Comparison of ENCODE assay signal across 9 mouse cellular contexts in genomic region chr2:147305262-147305661, GRCm38 (mm10). TPM values are rescaled to one million over a fixed set of nuclear protein-coding genes. Genes with fewer than 3 reads are reported as not detected.
DNase-seq lines count a peak whose midpoint lies in the region; ATAC-seq lines count a peak whose summit lies in the region.
"Had no signal": no experiment of that assay in that cellular context is flagged by ENCODE, and none has a peak within 500 bp of the region (broad histone marks: within the 10 kb centered on the region; RNA-seq: fewer than 3 reads in every experiment).

No protein-coding gene starts in this region.

- H3K4me1 ChIP-seq in hindbrain, embryonic 10.5 days (replicated peaks): no peaks in the 10 kb centered on the region
- no peaks in the 10 kb centered on the region for H3K4me1 ChIP-seq in hindbrain, embryonic 12.5 days

- H3K27ac ChIP-seq in hindbrain, embryonic 10.5 days: no peak overlapping the region
- no peak overlapping the region for H3K27ac ChIP-seq in hindbrain, embryonic 12.5 days

- no peaks in the 10 kb centered on the region for H3K9me3 ChIP-seq in hindbrain, embryonic 10.5 days
- no peaks in the 10 kb centered on the region for H3K9me3 ChIP-seq in hindbrain, embryonic 12.5 days (replicated peaks)

- peaks cover 31% of the 10 kb centered on the region for H3K27me3 ChIP-seq in hindbrain, embryonic 10.5 days (ENCODE audit: insufficient read depth, poor library complexity, severe bottlenecking)
- H3K27me3 ChIP-seq in hindbrain, embryonic 12.5 days: peaks cover 31% of the 10 kb centered on the region

- H3K4me2 ChIP-seq in hindbrain, embryonic 12.5 days (replicated peaks): no peak overlapping the region

- H3K9ac ChIP-seq in hindbrain, embryonic 12.5 days: no peak overlapping the region

- H3K36me3 ChIP-seq in hindbrain, embryonic 10.5 days: no peaks in the 10 kb centered on the region
- no peaks in the 10 kb centered on the region for H3K36me3 ChIP-seq in hindbrain, embryonic 12.5 days

- no peak overlapping the region for H3K4me3 ChIP-seq in hindbrain, embryonic 10.5 days
- H3K4me3 ChIP-seq in hindbrain, embryonic 12.5 days: no peak overlapping the region

- WGBS in hindbrain, embryonic 10.5 days: 26% methylated on average over 5 of the region's 5 CpGs
- WGBS in hindbrain, embryonic 12.5 days: 21% methylated on average over 5 of the region's 5 CpGs

- DNase-seq in hindbrain, embryonic 10.5 days (ENCODE audit: low spot score): peak; percentile 34
- DNase-seq in MEL-GATA-1-ER (ENCODE audit: extremely low read depth, low read depth): peak; percentile 7
- peak; percentile 80 for DNase-seq in embryo, embryonic 10.5 days (ENCODE audit: low spot score)
- DNase-seq in kidney, postnatal 14 days: peak; percentile 58
- DNase-seq in lung, postnatal 10 days: peak; percentile 32
- DNase-seq in thymus, adult 18-20 months: no peak

- no peak for ATAC-seq in hindbrain, embryonic 12.5 days (ENCODE audit: low FRiP score)
- ATAC-seq in activated CD4-positive, CD25-positive, alpha-beta regulatory T cell, adult 4 months: no peak

RNA-seq across cellular contexts. Expression of gene Pax1, which starts 56.5 kb away (rescaled TPM):
- 0.96 and 1.6 TPM in 2 replicates for polyA plus RNA-seq in hindbrain, embryonic 10.5 days (2016; fragmentation: Nextera tagmentation; extraction: Ambion mirVana)
- 4.7 and 7.3 TPM in 2 replicates for polyA plus RNA-seq in hindbrain, embryonic 12.5 days (2016; fragmentation: Nextera tagmentation; extraction: Ambion mirVana)
- polyA plus RNA-seq in activated CD4-positive, CD25-positive, alpha-beta regulatory T cell, adult 4 months (2017; shearing (Covaris generic)): not detected
- polyA plus RNA-seq: liver, embryonic 16.5 days had no signal

Comparison
In these comparisons a context has a peak if more than half of its experiments do, and no peak if none do; other contexts are left out.
1. DNase-seq: peak in hindbrain, embryonic 10.5 days (single experiment), MEL-GATA-1-ER (single experiment), embryo, embryonic 10.5 days (single experiment), kidney, postnatal 14 days (single experiment) and lung, postnatal 10 days (single experiment); none in thymus, adult 18-20 months (0 of 2).